Mouse (Mus musculus): ENCODE measurements around the gene Cobl. TPM values are rescaled to one million over a fixed set of nuclear protein-coding genes. Genes with fewer than 3 reads are reported as not detected.

Cobl gene
- total RNA-seq, 4 experiments from 2014 or later: 21.1 to 35.3 (median 28.9) TPM

GRCm38 (mm10) chr11:12314278-12315043 is 150.3 kb downstream of the Cobl start:
- no peak for DNase-seq (ENCODE audit: low spot score in 2 of 2)

GRCm38 (mm10) chr11:12311419-12311818 is 153.3 kb downstream of the Cobl start:
- DNase-seq (ENCODE audit: low spot score in 2 of 2): no peak

- no peak for DNase-seq (ENCODE audit: low spot score in 2 of 2)
Observed at GRCm38 (mm10) chr11:12309423-12310023, 155.2 kb downstream of the Cobl start.

GRCm38 (mm10) chr11:12304879-12305278 is 159.9 kb downstream of the Cobl start:
- DNase-seq (ENCODE audit: low spot score in 2 of 2): no peak

- no peak for DNase-seq (ENCODE audit: low spot score in 2 of 2)
Observed at GRCm38 (mm10) chr11:12299701-12300446, 164.9 kb downstream of the Cobl start.

- no peak for DNase-seq (ENCODE audit: low spot score in 2 of 2)
Observed at GRCm38 (mm10) chr11:12291654-12291935, 173.2 kb downstream of the Cobl start.

GRCm38 (mm10) chr11:12290911-12291653 is 173.7 kb downstream of the Cobl start:
- DNase-seq (ENCODE audit: low spot score in 2 of 2): peak; percentile 51 to 73

- no peak for DNase-seq (ENCODE audit: low spot score in 2 of 2)
Observed at GRCm38 (mm10) chr11:12285319-12286021, 179.3 kb downstream of the Cobl start.

- DNase-seq (ENCODE audit: low spot score in 2 of 2): no peak
Observed at GRCm38 (mm10) chr11:12280711-12281110, 184.0 kb downstream of the Cobl start.

- no peak for DNase-seq (ENCODE audit: low spot score in 2 of 2)
Observed at GRCm38 (mm10) chr11:12274276-12274675, 190.5 kb downstream of the Cobl start.

- DNase-seq (ENCODE audit: low spot score in 2 of 2): no peak
Observed at GRCm38 (mm10) chr11:12273726-12274125, 191.0 kb downstream of the Cobl start.

GRCm38 (mm10) chr11:12258411-12258810 is 206.3 kb downstream of the Cobl start:
- DNase-seq (ENCODE audit: low spot score in 2 of 2): no peak

- no peak for DNase-seq (ENCODE audit: low spot score in 2 of 2)
Observed at GRCm38 (mm10) chr11:12257324-12258118, 207.2 kb downstream of the Cobl start.

GRCm38 (mm10) chr11:12245327-12245915 is 219.3 kb downstream of the Cobl start:
- DNase-seq (ENCODE audit: low spot score in 2 of 2): no peak

GRCm38 (mm10) chr11:12236341-12236740 is 228.4 kb downstream of the Cobl start:
- no peak for DNase-seq (ENCODE audit: low spot score in 2 of 2)

- DNase-seq (ENCODE audit: low spot score in 2 of 2): no peak
Observed at GRCm38 (mm10) chr11:12234876-12235275, 229.9 kb downstream of the Cobl start.

GRCm38 (mm10) chr11:12234126-12234525 is 230.6 kb downstream of the Cobl start:
- no peak for DNase-seq (ENCODE audit: low spot score in 2 of 2)

GRCm38 (mm10) chr11:12232743-12233125 is 232.0 kb downstream of the Cobl start:
- no peak for DNase-seq (ENCODE audit: low spot score in 2 of 2)

- DNase-seq (ENCODE audit: low spot score in 2 of 2): peak; percentile 56 to 78
Observed at GRCm38 (mm10) chr11:12232041-12232742, 232.6 kb downstream of the Cobl start.

All from layer of hippocampus, adult 8-10 months (tissue).